Mouse (Mus musculus): ENCODE results near the gene Esx1. TPM values are rescaled to one million over a fixed set of nuclear protein-coding genes. Genes with fewer than 3 reads are reported as not detected.

The Esx1 gene
- 0.06 TPM in 1 of 2 replicates, not detected in the other for polyA plus RNA-seq (2015; fragmentation: Nextera tagmentation; extraction: Ambion mirVana)

- DNase-seq (ENCODE audit: low spot score), result no peak
- H3K9me3 ChIP-seq (ENCODE audit: control insufficient read depth, low read length), result no peaks in the 10 kb centered on the region
- 25% methylated on average over 21 of the region's 21 CpGs for WGBS
Measured at GRCm38 (mm10) chrX:137121718-137122117, at the start of gene Esx1. TSS of gene Esx1 (minus strand) at chrX:137122083.

GRCm38 (mm10) chrX:137170021-137170420 lies 48.1 kb upstream of the Esx1 start:
- Histone ChIP-seq H3K9me3 (ENCODE audit: control insufficient read depth, low read length) (no peaks in the 10 kb centered on the region), H3K4me3 (ENCODE audit: low read depth, low read length) (no peak overlapping the region), H3K9ac (ENCODE audit: low read length) (no peak overlapping the region), H3K4me1 (replicated peaks; ENCODE audit: control insufficient read depth, insufficient read depth) (no peaks in the 10 kb centered on the region), H3K4me2 (replicated peaks; ENCODE audit: low read depth) (no peak overlapping the region), H3K27me3 (ENCODE audit: control insufficient read depth, insufficient read depth, low read length) (no peaks in the 10 kb centered on the region), H3K36me3 (ENCODE audit: control insufficient read depth, insufficient read depth, low read length) (no peaks in the 10 kb centered on the region), H3K27ac (replicated peaks) (no peak overlapping the region)
- no peak for ATAC-seq (ENCODE audit: low FRiP score, low TSS enrichment)
- TF ChIP-seq EP300 (optimal IDR thresholded peaks at IDR 0.05) (no peak), CTCF (IDR thresholded peaks at IDR 0.05; ENCODE audit: low read depth) (peak; percentile 54)
- DNase-seq (ENCODE audit: low spot score), result no peak
- 40% methylated on average over 7 of the region's 7 CpGs for WGBS

More at GRCm38 (mm10) chrX:137121718-137122117, at the start of gene Esx1:
- H3K27me3 ChIP-seq (ENCODE audit: control insufficient read depth, insufficient read depth, low read length), result peaks cover 7% of the 10 kb centered on the region; the same call in 1 of the 2 replicates
- no peak within 1 kb of the TSS for H3K4me2 ChIP-seq (replicated peaks; ENCODE audit: low read depth)
- no peaks in the 10 kb centered on the region for H3K4me1 ChIP-seq (replicated peaks; ENCODE audit: control insufficient read depth, insufficient read depth)
- H3K9ac ChIP-seq (ENCODE audit: low read length), result no peak within 1 kb of the TSS
- H3K27ac ChIP-seq (replicated peaks), result no peak within 1 kb of the TSS
- TF ChIP-seq EP300 (optimal IDR thresholded peaks at IDR 0.05), result no peak
- ATAC-seq (ENCODE audit: low FRiP score, low TSS enrichment), result no peak
- no peak within 1 kb of the TSS for H3K4me3 ChIP-seq (ENCODE audit: low read depth, low read length)
- H3K36me3 ChIP-seq (ENCODE audit: control insufficient read depth, insufficient read depth, low read length), result no peaks in the 10 kb centered on the region

DNA sequence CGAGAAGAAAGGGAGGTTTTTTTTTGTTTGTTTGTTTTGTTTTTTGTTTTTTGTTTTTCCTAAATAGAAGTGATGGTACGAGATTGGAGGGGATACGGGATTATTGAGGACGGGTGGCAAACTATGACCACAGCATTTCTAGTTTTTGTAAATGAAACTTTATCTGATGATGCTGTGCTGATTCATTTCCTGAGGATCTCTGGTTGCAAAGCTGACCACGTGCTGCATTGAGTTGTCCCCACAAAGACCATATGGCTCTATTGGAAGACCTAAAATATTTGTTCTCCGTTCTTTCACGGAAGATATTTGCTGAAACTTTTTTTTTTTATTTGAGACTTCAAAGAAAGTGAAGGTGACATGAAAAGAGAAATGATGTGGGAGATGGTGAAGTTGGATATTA lies 45.8 kb upstream of the Esx1 start:
- Histone ChIP-seq H3K9ac (ENCODE audit: low read length) (no peak overlapping the region), H3K27ac (replicated peaks) (no peak overlapping the region), H3K9me3 (ENCODE audit: control insufficient read depth, low read length) (no peaks in the 10 kb centered on the region), H3K36me3 (ENCODE audit: control insufficient read depth, insufficient read depth, low read length) (no peaks in the 10 kb centered on the region), H3K4me2 (replicated peaks; ENCODE audit: low read depth) (no peak overlapping the region), H3K4me3 (ENCODE audit: low read depth, low read length) (no peak overlapping the region), H3K4me1 (replicated peaks; ENCODE audit: control insufficient read depth, insufficient read depth) (no peaks in the 10 kb centered on the region), H3K27me3 (ENCODE audit: control insufficient read depth, insufficient read depth, low read length) (no peaks in the 10 kb centered on the region)
- no peak for ATAC-seq (ENCODE audit: low FRiP score, low TSS enrichment)
- no peak for DNase-seq (ENCODE audit: low spot score)
- TF ChIP-seq CTCF (IDR thresholded peaks at IDR 0.05; ENCODE audit: low read depth), result no peak
- TF ChIP-seq EP300 (optimal IDR thresholded peaks at IDR 0.05), result no peak
- 68% methylated on average over 7 of the region's 7 CpGs for WGBS

DNA sequence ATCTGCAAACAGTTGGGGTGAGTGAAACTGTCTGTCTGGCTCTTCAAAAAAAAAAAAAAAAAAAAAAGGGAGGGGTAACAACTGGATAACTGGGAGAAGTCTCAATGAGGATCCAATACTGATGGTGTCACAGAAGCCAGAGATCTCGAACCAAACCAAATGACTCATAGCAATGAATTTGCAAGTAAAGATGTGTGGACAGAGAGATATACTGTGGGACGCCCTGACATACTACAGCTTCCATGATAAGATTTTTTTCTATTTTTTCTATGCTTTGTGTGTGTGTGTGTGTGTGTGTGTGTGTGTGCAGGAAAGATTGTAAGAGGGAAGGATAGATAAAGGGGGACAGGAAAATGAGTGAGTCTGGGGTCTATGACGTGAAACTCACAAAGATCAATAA lies 43.7 kb upstream of the Esx1 start:
- DNase-seq (ENCODE audit: low spot score) (no peak), ATAC-seq (ENCODE audit: low FRiP score, low TSS enrichment) (no peak)
- H3K9me3 ChIP-seq (ENCODE audit: control insufficient read depth, low read length), result no peaks in the 10 kb centered on the region
- no peaks in the 10 kb centered on the region for H3K4me1 ChIP-seq (replicated peaks; ENCODE audit: control insufficient read depth, insufficient read depth)
- no peak for TF ChIP-seq CTCF (IDR thresholded peaks at IDR 0.05; ENCODE audit: low read depth)
- no peak for TF ChIP-seq EP300 (optimal IDR thresholded peaks at IDR 0.05)
- H3K9ac ChIP-seq (ENCODE audit: low read length), result no peak overlapping the region
- no peaks in the 10 kb centered on the region for H3K27me3 ChIP-seq (ENCODE audit: control insufficient read depth, insufficient read depth, low read length)
- H3K36me3 ChIP-seq (ENCODE audit: control insufficient read depth, insufficient read depth, low read length), result no peaks in the 10 kb centered on the region
- no peak overlapping the region for H3K4me3 ChIP-seq (ENCODE audit: low read depth, low read length)
- no peak overlapping the region for H3K27ac ChIP-seq (replicated peaks)
- no peak overlapping the region for H3K4me2 ChIP-seq (replicated peaks; ENCODE audit: low read depth)
- WGBS, result 79% methylated on average over 3 of the region's 3 CpGs

DNA sequence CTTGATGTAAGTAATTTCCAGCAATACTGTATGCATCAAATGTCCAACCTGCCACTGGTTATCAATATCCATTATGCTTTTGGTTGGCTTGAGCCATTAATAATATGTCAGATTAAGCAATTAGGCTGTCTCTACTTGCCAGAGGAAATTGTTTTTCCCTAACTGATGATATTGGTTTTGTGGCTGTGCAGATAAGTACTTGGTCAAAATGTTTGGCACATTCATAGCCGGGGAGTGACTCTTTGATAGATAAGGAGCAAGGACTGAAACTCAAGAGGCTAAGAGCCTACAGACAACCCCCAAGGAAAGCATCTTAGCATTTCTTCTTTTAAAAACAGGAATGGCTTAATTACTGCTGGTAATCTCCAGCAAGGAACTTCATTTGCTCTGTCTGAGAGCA lies 40.8 kb upstream of the Esx1 start:
- no peak for TF ChIP-seq CTCF (IDR thresholded peaks at IDR 0.05; ENCODE audit: low read depth)
- no peak for TF ChIP-seq EP300 (optimal IDR thresholded peaks at IDR 0.05)
- WGBS, result 38% methylated on average over 1 of the region's 1 CpGs

DNA sequence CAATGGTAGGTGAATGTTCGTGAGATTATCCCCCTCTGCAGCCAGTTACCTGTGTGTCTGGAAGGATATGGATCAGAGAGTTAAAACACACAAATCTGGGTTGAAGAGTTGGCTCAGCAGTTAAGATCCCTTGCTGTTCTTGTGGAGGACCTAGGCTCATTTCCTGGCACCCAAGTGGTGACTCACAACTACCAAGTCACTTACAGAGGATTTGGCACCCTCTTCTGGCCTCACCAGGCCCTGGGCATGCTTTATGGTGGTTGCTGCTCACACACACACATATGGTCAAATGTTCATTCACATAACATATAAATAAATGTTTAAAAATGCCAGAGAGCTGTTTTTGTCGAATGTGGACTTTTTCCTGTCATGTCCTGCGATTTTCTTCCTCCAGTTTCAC lies 39.1 kb upstream of the Esx1 start:
- WGBS, result 62% methylated on average over 3 of the region's 3 CpGs
- no peak overlapping the region for H3K4me3 ChIP-seq (ENCODE audit: low read depth, low read length)
- H3K9me3 ChIP-seq (ENCODE audit: control insufficient read depth, low read length), result no peaks in the 10 kb centered on the region
- no peaks in the 10 kb centered on the region for H3K36me3 ChIP-seq (ENCODE audit: control insufficient read depth, insufficient read depth, low read length)
- H3K4me1 ChIP-seq (replicated peaks; ENCODE audit: control insufficient read depth, insufficient read depth), result no peaks in the 10 kb centered on the region
- ATAC-seq (ENCODE audit: low FRiP score, low TSS enrichment), result no peak
- H3K4me2 ChIP-seq (replicated peaks; ENCODE audit: low read depth), result no peak overlapping the region
- H3K9ac ChIP-seq (ENCODE audit: low read length), result no peak overlapping the region
- no peak for DNase-seq (ENCODE audit: low spot score)
- TF ChIP-seq EP300 (optimal IDR thresholded peaks at IDR 0.05) (no peak), CTCF (IDR thresholded peaks at IDR 0.05; ENCODE audit: low read depth) (no peak)
- no peaks in the 10 kb centered on the region for H3K27me3 ChIP-seq (ENCODE audit: control insufficient read depth, insufficient read depth, low read length)
- H3K27ac ChIP-seq (replicated peaks), result no peak overlapping the region

More for the DNA sequence above, 40.8 kb upstream of the Esx1 start:
- no peaks in the 10 kb centered on the region for H3K9me3 ChIP-seq (ENCODE audit: control insufficient read depth, low read length)
- H3K9ac ChIP-seq (ENCODE audit: low read length), result no peak overlapping the region
- H3K27me3 ChIP-seq (ENCODE audit: control insufficient read depth, insufficient read depth, low read length), result no peaks in the 10 kb centered on the region
- no peak overlapping the region for H3K4me3 ChIP-seq (ENCODE audit: low read depth, low read length)
- H3K4me2 ChIP-seq (replicated peaks; ENCODE audit: low read depth), result no peak overlapping the region
- DNase-seq (ENCODE audit: low spot score) (no peak), ATAC-seq (ENCODE audit: low FRiP score, low TSS enrichment) (no peak)
- H3K4me1 ChIP-seq (replicated peaks; ENCODE audit: control insufficient read depth, insufficient read depth), result no peaks in the 10 kb centered on the region
- no peak overlapping the region for H3K27ac ChIP-seq (replicated peaks)
- H3K36me3 ChIP-seq (ENCODE audit: control insufficient read depth, insufficient read depth, low read length), result no peaks in the 10 kb centered on the region
